Mouse (Mus musculus): ENCODE measurements around the gene Plac8.

- TF ChIP-seq EP300 (optimal IDR thresholded peaks at IDR 0.05) (no peak), CTCF (IDR thresholded peaks at IDR 0.05; ENCODE audit: low read depth) (no peak)
Observed at GRCm38 (mm10) chr5:100605828-100606229, 33.8 kb upstream of the Plac8 start.
